Mouse (Mus musculus) stomach, postnatal 0 days (tissue): Measurements from ENCODE around the gene Sdf4. TPM values are rescaled to one million over a fixed set of nuclear protein-coding genes. Genes with fewer than 3 reads are reported as not detected.
A peak's percentile ranks its signal among the peaks of the same experiment; 100 is the strongest.

ENCODE experiments used
- ATAC-seq: fragments of 200-750 bp; cut with Nextera tagmentation; 2 replicates; pipeline ENCODE4 v1.8.0; 2017; ENCODE audit not compliant: low FRiP score, low TSS enrichment
- DNase-seq: peaks from one replicate; pipeline ENCODE4 v3.0.0-alpha.2; 2016; ENCODE audit warnings: low spot score
- H3K27ac ChIP-seq: fragments of 300-500 bp; sonication (generic); replicated peaks from 2 replicates; pipeline ENCODE4 v1.5.1; 2014; ENCODE audit warnings: mild to moderate bottlenecking, control low read depth
- H3K27me3 ChIP-seq: fragments of 300-500 bp; sonication (generic); 2 replicates; pipeline ENCODE4 v1.6.1; 2014; ENCODE audit warnings: low read length; ENCODE audit not compliant: control insufficient read depth, insufficient read depth
- H3K36me3 ChIP-seq: fragments of 300-500 bp; sonication (generic); 2 replicates; pipeline ENCODE4 v1.6.1; 2014; ENCODE audit warnings: low read length, mixed read lengths; ENCODE audit not compliant: control insufficient read depth, insufficient read depth
- H3K4me1 ChIP-seq: fragments of 300-500 bp; sonication (generic); replicated peaks from 2 replicates; pipeline ENCODE4 v1.6.1; 2014; ENCODE audit warnings: antibody characterized with exemption; ENCODE audit not compliant: control insufficient read depth, insufficient read depth
- H3K4me2 ChIP-seq: fragments of 300-500 bp; sonication (generic); replicated peaks from 2 replicates; pipeline ENCODE4 v1.6.1; 2014; ENCODE audit warnings: low read depth, mild to moderate bottlenecking, control low read depth, moderate library complexity
- H3K4me3 ChIP-seq: fragments of 300-500 bp; sonication (generic); 2 replicates; pipeline ENCODE4 v1.5.1; 2014; ENCODE audit warnings: low read depth, low read length, control low read depth
- H3K9ac ChIP-seq: fragments of 300-500 bp; sonication (generic); 2 replicates; pipeline ENCODE4 v1.6.1; 2014; ENCODE audit warnings: mild to moderate bottlenecking, low read length, control low read depth, mixed read lengths
- H3K9me3 ChIP-seq: fragments of 300-500 bp; sonication (generic); 2 replicates; pipeline ENCODE4 v1.6.1; 2016; ENCODE audit warnings: low read length; ENCODE audit not compliant: control insufficient read depth
- CTCF ChIP-seq: IDR thresholded peaks from 2 replicates; pipeline ENCODE4 v1.5.1; 2016; ENCODE audit warnings: antibody characterized with exemption, low read depth, mild to moderate bottlenecking, moderate library complexity
- EP300 ChIP-seq: optimal IDR thresholded peaks from 2 replicates; pipeline ENCODE3; 2016; ENCODE audit warnings: antibody characterized with exemption
- WGBS: fragments of 180-500 bp; shearing (Covaris S2); extraction: QIAGEN DNeasy Blood & Tissue Kit; methylation state at CpG from one replicate; pipeline ENCODE4 v1.1.7; 2014; 5-methylcytosine and 5-hydroxymethylcytosine counted together
- polyA plus RNA-seq: library from polyadenylated mRNA; unstranded; fragments of >200 nt; fragmentation: Nextera tagmentation; extraction: Ambion mirVana; gene quantifications from 2 replicates; pipeline ENCODE4 v1.2.1, GENCODE M21; 2015

Gene Sdf4
- polyA plus RNA-seq, 1 experiment from 2014 or later: 129 TPM

GRCm38 (mm10) chr4:156053113-156053512, 60.4 kb downstream of the Sdf4 start:
- no peak overlapping the region for H3K4me3 ChIP-seq
- no peak overlapping the region for H3K9ac ChIP-seq
- H3K36me3 ChIP-seq: no peaks in the 10 kb centered on the region
- ATAC-seq (no peak), DNase-seq (no peak)
- H3K4me1 ChIP-seq: no peaks in the 10 kb centered on the region
- no peaks in the 10 kb centered on the region for H3K27me3 ChIP-seq
- H3K9me3 ChIP-seq: no peaks in the 10 kb centered on the region
- no peak overlapping the region for H3K27ac ChIP-seq
- H3K4me2 ChIP-seq: no peak overlapping the region
- TF ChIP-seq EP300: no peak
- TF ChIP-seq CTCF: no peak
- WGBS: 66% methylated on average over 4 of the region's 4 CpGs

GRCm38 (mm10) chr4:156054130-156054529, 61.5 kb downstream of the Sdf4 start:
- TF ChIP-seq EP300 (no peak), CTCF (no peak)
- H3K36me3 ChIP-seq: no peaks in the 10 kb centered on the region
- H3K4me2 ChIP-seq: no peak overlapping the region
- DNase-seq (peak; percentile 48), ATAC-seq (peak; percentile 50)
- H3K4me1 ChIP-seq: no peaks in the 10 kb centered on the region
- H3K4me3 ChIP-seq: no peak overlapping the region
- no peak overlapping the region for H3K9ac ChIP-seq
- peak overlapping the region; percentile 56 for H3K27ac ChIP-seq
- no peaks in the 10 kb centered on the region for H3K9me3 ChIP-seq
- H3K27me3 ChIP-seq: no peaks in the 10 kb centered on the region
- WGBS: 49% methylated on average over 4 of the region's 4 CpGs

GRCm38 (mm10) chr4:156054606-156055005, 61.9 kb downstream of the Sdf4 start:
- no peak overlapping the region for H3K9ac ChIP-seq
- H3K27ac ChIP-seq: peak overlapping the region; percentile 56
- H3K36me3 ChIP-seq: no peaks in the 10 kb centered on the region
- peak; percentile 39 for DNase-seq
- H3K4me1 ChIP-seq: no peaks in the 10 kb centered on the region
- no peaks in the 10 kb centered on the region for H3K9me3 ChIP-seq
- TF ChIP-seq CTCF: no peak
- no peak for TF ChIP-seq EP300
- ATAC-seq: no peak
- 87% methylated on average over 6 of the region's 6 CpGs for WGBS
- H3K4me2 ChIP-seq: no peak overlapping the region; the same call in 1 of the 2 replicates
- no peak overlapping the region for H3K4me3 ChIP-seq
- no peaks in the 10 kb centered on the region for H3K27me3 ChIP-seq

- WGBS: 61% methylated on average over 5 of the region's 5 CpGs
- DNase-seq: peak; percentile 59
- peak overlapping the region; percentile 56; the same call in 1 of the 2 replicates for H3K27ac ChIP-seq
- no peaks in the 10 kb centered on the region for H3K4me1 ChIP-seq
- H3K36me3 ChIP-seq: no peaks in the 10 kb centered on the region
- H3K27me3 ChIP-seq: no peaks in the 10 kb centered on the region
- H3K4me2 ChIP-seq: peak overlapping the region; percentile 53; the same call in 1 of the 2 replicates
- no peak overlapping the region for H3K9ac ChIP-seq
- TF ChIP-seq EP300 (no peak), CTCF (peak; percentile 50)
- H3K4me3 ChIP-seq: no peak overlapping the region
- ATAC-seq: no peak
- H3K9me3 ChIP-seq: no peaks in the 10 kb centered on the region
Observed at GRCm38 (mm10) chr4:156055173-156055572, 62.5 kb downstream of the Sdf4 start.

GRCm38 (mm10) chr4:156057702-156058101, 65.0 kb downstream of the Sdf4 start:
- no peaks in the 10 kb centered on the region for H3K4me1 ChIP-seq
- H3K9me3 ChIP-seq: no peaks in the 10 kb centered on the region
- H3K4me2 ChIP-seq: peak overlapping the region; percentile 53
- no peaks in the 10 kb centered on the region for H3K27me3 ChIP-seq
- ATAC-seq (no peak), DNase-seq (peak; percentile 57)
- no peaks in the 10 kb centered on the region for H3K36me3 ChIP-seq
- H3K4me3 ChIP-seq: peak overlapping the region; percentile 47
- TF ChIP-seq CTCF (no peak), EP300 (no peak)
- H3K9ac ChIP-seq: peak overlapping the region; percentile 78
- 49% methylated on average over 10 of the region's 10 CpGs for WGBS
- H3K27ac ChIP-seq: peak overlapping the region; percentile 97

- WGBS: 45% methylated on average over 9 of the region's 9 CpGs
- H3K4me3 ChIP-seq: peak overlapping the region; percentile 47
- peak overlapping the region; percentile 53 for H3K4me2 ChIP-seq
- no peaks in the 10 kb centered on the region for H3K9me3 ChIP-seq
- TF ChIP-seq EP300 (no peak), CTCF (no peak)
- DNase-seq: peak; percentile 67
- no peaks in the 10 kb centered on the region for H3K27me3 ChIP-seq
- H3K36me3 ChIP-seq: no peaks in the 10 kb centered on the region
- ATAC-seq: no peak
- peaks cover 1% of the 10 kb centered on the region; the same call in 1 of the 2 replicates for H3K4me1 ChIP-seq
- peak overlapping the region; percentile 78 for H3K9ac ChIP-seq
- peak overlapping the region; percentile 97 for H3K27ac ChIP-seq
Observed at GRCm38 (mm10) chr4:156058826-156059225, 66.2 kb downstream of the Sdf4 start.
